Mouse (Mus musculus): ENCODE data around the gene Birc3. TPM values are rescaled to one million over a fixed set of nuclear protein-coding genes. Genes with fewer than 3 reads are reported as not detected.
"Not testable (repeated sequence)": the region's sequence is repeated elsewhere in the genome, so short reads cannot be mapped to it uniquely, and the experiment has no call there.

Birc3 gene
- polyA plus RNA-seq (2015; fragmentation: Nextera tagmentation; extraction: Ambion mirVana): 15.9 and 16.6 TPM in 2 replicates

- Histone ChIP-seq H3K27ac (peak within 1 kb of the TSS; percentile 82), H3K27me3 (no peaks in the 10 kb centered on the region), H3K4me2 (peak within 1 kb of the TSS; percentile 78), H3K36me3 (no peaks in the 10 kb centered on the region), H3K4me1 (peaks cover 12% of the 10 kb centered on the region; the same call in 1 of the 2 replicates), H3K4me3 (peak within 1 kb of the TSS; percentile 60), H3K9me3 (no peaks in the 10 kb centered on the region), H3K9ac (peak within 1 kb of the TSS; percentile 52)
- peak; percentile 81 for ATAC-seq (ENCODE audit: insufficient number of reproducible peaks, low FRiP score, low TSS enrichment, low read depth)
- under 1% methylated on average over 26 of the region's 26 CpGs for WGBS
Observed at GRCm38 (mm10) chr9:7872775-7873439, at the start of gene Birc3. TSS of gene Birc3 (minus strand) at chr9:7873186.

GRCm38 (mm10) chr9:7914925-7915324, 41.9 kb upstream of the Birc3 start:
- ATAC-seq (ENCODE audit: insufficient number of reproducible peaks, low FRiP score, low TSS enrichment, low read depth): no peak

GRCm38 (mm10) chr9:7914487-7914886, 41.5 kb upstream of the Birc3 start:
- peak; percentile 76; the same call in 1 of the 2 replicates for ATAC-seq (ENCODE audit: insufficient number of reproducible peaks, low FRiP score, low TSS enrichment, low read depth)
- Histone ChIP-seq H3K4me3 (peak overlapping the region; percentile 8; the same call in 1 of the 2 replicates), H3K4me2 (peak overlapping the region; percentile 32), H3K36me3 (no peaks in the 10 kb centered on the region), H3K27me3 (no peaks in the 10 kb centered on the region), H3K9me3 (no peaks in the 10 kb centered on the region), H3K9ac (no peak overlapping the region), H3K27ac (no peak overlapping the region), H3K4me1 (peaks cover 6% of the 10 kb centered on the region)
- 4% methylated on average over 11 of the region's 11 CpGs for WGBS

More at GRCm38 (mm10) chr9:7914925-7915324, 41.9 kb upstream of the Birc3 start:
- peak overlapping the region; percentile 32; the same call in 1 of the 2 replicates for H3K4me2 ChIP-seq
- H3K4me3 ChIP-seq: no peak overlapping the region
- no peak overlapping the region for H3K27ac ChIP-seq
- H3K27me3 ChIP-seq: no peaks in the 10 kb centered on the region
- H3K4me1 ChIP-seq: peaks cover 6% of the 10 kb centered on the region
- H3K9me3 ChIP-seq: no peaks in the 10 kb centered on the region
- whole genome bisulfite sequencing: 64% methylated on average over 8 of the region's 8 CpGs
- no peaks in the 10 kb centered on the region for H3K36me3 ChIP-seq
- no peak overlapping the region for H3K9ac ChIP-seq

- 59% methylated on average over 19 of the region's 19 CpGs for WGBS
- H3K9ac ChIP-seq: no peak overlapping the region
- no peaks in the 10 kb centered on the region for H3K36me3 ChIP-seq
- no peak overlapping the region for H3K27ac ChIP-seq
- no peaks in the 10 kb centered on the region for H3K9me3 ChIP-seq
- peak overlapping the region; percentile 32 for H3K4me2 ChIP-seq
- H3K27me3 ChIP-seq: no peaks in the 10 kb centered on the region
- no peak for ATAC-seq (ENCODE audit: insufficient number of reproducible peaks, low FRiP score, low TSS enrichment, low read depth)
- peaks cover 6% of the 10 kb centered on the region for H3K4me1 ChIP-seq
- H3K4me3 ChIP-seq: peak overlapping the region; percentile 8; the same call in 1 of the 2 replicates
Observed at GRCm38 (mm10) chr9:7913953-7914352, 41.0 kb upstream of the Birc3 start.

GRCm38 (mm10) chr9:7907351-7907985, 34.5 kb upstream of the Birc3 start:
- ATAC-seq (ENCODE audit: insufficient number of reproducible peaks, low FRiP score, low TSS enrichment, low read depth): no peak
- Histone ChIP-seq H3K4me3 (no peak overlapping the region), H3K4me2 (no peak overlapping the region), H3K27me3 (no peaks in the 10 kb centered on the region), H3K4me1 (peaks cover 7% of the 10 kb centered on the region; the same call in 1 of the 2 replicates), H3K27ac (no peak overlapping the region), H3K9me3 (no peaks in the 10 kb centered on the region), H3K36me3 (no peaks in the 10 kb centered on the region), H3K9ac (no peak overlapping the region)
- WGBS: 86% methylated on average over 2 of the region's 2 CpGs

- no peak for ATAC-seq (ENCODE audit: insufficient number of reproducible peaks, low FRiP score, low TSS enrichment, low read depth)
- H3K9ac ChIP-seq: no peak overlapping the region
- peaks cover 13% of the 10 kb centered on the region; the same call in 1 of the 2 replicates for H3K4me1 ChIP-seq
- H3K27ac ChIP-seq: no peak overlapping the region
- H3K4me2 ChIP-seq: no peak overlapping the region
- WGBS: 86% methylated on average over 1 of the region's 1 CpGs
- no peaks in the 10 kb centered on the region for H3K36me3 ChIP-seq
- H3K9me3 ChIP-seq: no peaks in the 10 kb centered on the region
- H3K4me3 ChIP-seq: no peak overlapping the region
- H3K27me3 ChIP-seq: no peaks in the 10 kb centered on the region
Observed at GRCm38 (mm10) chr9:7906564-7906963, 33.6 kb upstream of the Birc3 start.

GRCm38 (mm10) chr9:7903825-7904224, 30.8 kb upstream of the Birc3 start:
- Histone ChIP-seq H3K9me3 (no peaks in the 10 kb centered on the region), H3K4me3 (no peak overlapping the region), H3K4me2 (no peak overlapping the region), H3K36me3 (no peaks in the 10 kb centered on the region), H3K9ac (no peak overlapping the region), H3K27me3 (no peaks in the 10 kb centered on the region), H3K4me1 (peaks cover 13% of the 10 kb centered on the region; the same call in 1 of the 2 replicates), H3K27ac (no peak overlapping the region)
- WGBS: 48% methylated on average over 5 of the region's 5 CpGs
- ATAC-seq (ENCODE audit: insufficient number of reproducible peaks, low FRiP score, low TSS enrichment, low read depth): no peak

GRCm38 (mm10) chr9:7903262-7903661, 30.3 kb upstream of the Birc3 start:
- Histone ChIP-seq H3K4me1 (peaks cover 13% of the 10 kb centered on the region; the same call in 1 of the 2 replicates), H3K9ac (no peak overlapping the region), H3K27ac (no peak overlapping the region), H3K36me3 (no peaks in the 10 kb centered on the region), H3K4me2 (no peak overlapping the region), H3K4me3 (no peak overlapping the region), H3K9me3 (no peaks in the 10 kb centered on the region), H3K27me3 (no peaks in the 10 kb centered on the region)
- WGBS: 65% methylated on average over 2 of the region's 2 CpGs
- ATAC-seq (ENCODE audit: insufficient number of reproducible peaks, low FRiP score, low TSS enrichment, low read depth): no peak

- Histone ChIP-seq H3K9me3 (no peaks in the 10 kb centered on the region), H3K4me1 (peaks cover 13% of the 10 kb centered on the region; the same call in 1 of the 2 replicates), H3K4me3 (no peak overlapping the region), H3K9ac (no peak overlapping the region), H3K27ac (no peak overlapping the region), H3K36me3 (no peaks in the 10 kb centered on the region), H3K4me2 (no peak overlapping the region), H3K27me3 (no peaks in the 10 kb centered on the region)
- 12% methylated on average over 7 of the region's 7 CpGs for WGBS
- ATAC-seq (ENCODE audit: insufficient number of reproducible peaks, low FRiP score, low TSS enrichment, low read depth): no peak
Observed at GRCm38 (mm10) chr9:7902311-7902710, 29.3 kb upstream of the Birc3 start.

- H3K4me2 ChIP-seq: no peak overlapping the region
- H3K9me3 ChIP-seq: no peaks in the 10 kb centered on the region
- H3K27ac ChIP-seq: peak overlapping the region; percentile 71
- H3K27me3 ChIP-seq: no peaks in the 10 kb centered on the region
- H3K4me1 ChIP-seq: peaks cover 13% of the 10 kb centered on the region; the same call in 1 of the 2 replicates
- WGBS: 74% methylated on average over 8 of the region's 8 CpGs
- H3K9ac ChIP-seq: no peak overlapping the region
- H3K4me3 ChIP-seq: no peak overlapping the region
- H3K36me3 ChIP-seq: no peaks in the 10 kb centered on the region
- no peak for ATAC-seq (ENCODE audit: insufficient number of reproducible peaks, low FRiP score, low TSS enrichment, low read depth)
Observed at GRCm38 (mm10) chr9:7900965-7901364, 28.0 kb upstream of the Birc3 start.

- Histone ChIP-seq H3K9ac (no peak overlapping the region), H3K4me2 (no peak overlapping the region), H3K4me1 (peaks cover 6% of the 10 kb centered on the region; the same call in 1 of the 2 replicates), H3K9me3 (no peaks in the 10 kb centered on the region), H3K27ac (no peak overlapping the region), H3K4me3 (no peak overlapping the region), H3K36me3 (no peaks in the 10 kb centered on the region), H3K27me3 (no peaks in the 10 kb centered on the region)
- 0 out of 2 replicates have a peak, but pooled peaks have one; percentile 30 for ATAC-seq (ENCODE audit: insufficient number of reproducible peaks, low FRiP score, low TSS enrichment, low read depth)
- WGBS: 2% methylated on average over 3 of the region's 3 CpGs
Observed at GRCm38 (mm10) chr9:7897502-7897901, 24.5 kb upstream of the Birc3 start.

- H3K36me3 ChIP-seq; H3K9me3 ChIP-seq; H3K4me1 ChIP-seq; H3K27ac ChIP-seq; H3K9ac ChIP-seq; ATAC-seq (ENCODE audit: insufficient number of reproducible peaks, low FRiP score, low TSS enrichment, low read depth); H3K27me3 ChIP-seq; H3K4me3 ChIP-seq; H3K4me2 ChIP-seq: not testable (repeated sequence)
- 93% methylated on average over 1 of the region's 1 CpGs for WGBS
Observed at GRCm38 (mm10) chr9:7891796-7892195, 18.8 kb upstream of the Birc3 start.

Measured in limb, embryonic 15.5 days (tissue).